Mouse (Mus musculus): ENCODE data around the gene Chpf2. TPM values are rescaled to one million over a fixed set of nuclear protein-coding genes. Genes with fewer than 3 reads are reported as not detected.

The Chpf2 gene
- polyA plus RNA-seq, 1 experiment from 2014 or later: 11.5 TPM

DNA sequence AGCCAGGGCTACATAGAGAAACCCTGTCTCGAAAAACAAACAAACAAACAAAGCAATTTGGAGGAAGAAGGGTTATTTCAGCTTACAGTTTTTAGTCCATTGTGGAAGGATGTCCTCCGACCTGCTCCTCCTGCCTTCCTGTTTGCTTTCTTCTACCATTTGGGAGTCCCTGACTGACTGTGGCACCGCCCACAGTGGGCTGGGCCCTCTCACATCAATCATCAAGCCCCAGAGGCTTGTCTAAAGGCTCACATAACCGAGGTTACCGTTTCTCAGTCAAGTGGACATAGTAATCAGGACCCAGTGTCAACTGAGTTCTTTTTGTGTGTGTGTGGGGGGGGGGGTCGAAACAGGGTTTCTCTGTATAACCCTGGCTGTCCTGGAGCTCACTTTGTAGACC lies 51.6 kb downstream of the Chpf2 start:
- no peaks in the 10 kb centered on the region for H3K36me3 ChIP-seq (ENCODE audit: control insufficient read depth, insufficient read depth, low read length)
- H3K27me3 ChIP-seq (ENCODE audit: control insufficient read depth, insufficient read depth, low read length): no peaks in the 10 kb centered on the region
- no peak overlapping the region for H3K9ac ChIP-seq (ENCODE audit: low read length)
- H3K4me3 ChIP-seq (ENCODE audit: low read depth, low read length): no peak overlapping the region
- H3K4me2 ChIP-seq (ENCODE audit: low read depth, low read length, severe bottlenecking): no peak overlapping the region
- ATAC-seq (replicated peaks; ENCODE audit: low FRiP score): no peak
- no peaks in the 10 kb centered on the region for H3K9me3 ChIP-seq (ENCODE audit: control insufficient read depth, low read length)
- WGBS: 67% methylated on average over 6 of the region's 6 CpGs
- peak; percentile 7 for DNase-seq (ENCODE audit: low spot score)
- 0 out of 2 replicates have a peak, but pooled peaks cover 4% of the 10 kb centered on the region for H3K4me1 ChIP-seq (replicated peaks; ENCODE audit: control insufficient read depth, insufficient read depth, low read length)
- no peak overlapping the region for H3K27ac ChIP-seq (ENCODE audit: low read depth, low read length)

DNA sequence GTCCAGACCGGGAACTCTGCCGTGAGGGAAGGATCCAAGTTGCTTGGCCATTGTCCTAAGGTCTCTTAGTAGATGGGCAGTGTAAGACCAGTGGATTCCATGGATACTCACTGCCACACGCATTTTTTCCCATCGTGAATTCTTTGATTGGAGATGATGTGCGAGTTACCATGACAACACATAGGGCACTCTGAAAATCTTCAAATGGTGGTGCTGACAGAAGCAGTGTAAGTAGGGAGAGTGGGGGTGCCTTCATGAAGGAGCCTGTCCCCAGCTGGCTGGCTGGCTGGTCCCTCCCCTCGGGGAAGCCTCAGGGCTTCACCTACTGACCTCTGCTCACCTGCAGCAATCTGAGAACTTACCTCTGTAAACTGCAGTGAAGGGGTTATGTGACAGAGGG lies 52.5 kb downstream of the Chpf2 start:
- DNase-seq (ENCODE audit: low spot score): no peak
- H3K4me2 ChIP-seq (ENCODE audit: low read depth, low read length, severe bottlenecking): no peak overlapping the region
- no peaks in the 10 kb centered on the region for H3K36me3 ChIP-seq (ENCODE audit: control insufficient read depth, insufficient read depth, low read length)
- no peaks in the 10 kb centered on the region for H3K27me3 ChIP-seq (ENCODE audit: control insufficient read depth, insufficient read depth, low read length)
- no peak overlapping the region for H3K27ac ChIP-seq (ENCODE audit: low read depth, low read length)
- 81% methylated on average over 6 of the region's 6 CpGs for WGBS
- no peak overlapping the region for H3K9ac ChIP-seq (ENCODE audit: low read length)
- H3K4me1 ChIP-seq (replicated peaks; ENCODE audit: control insufficient read depth, insufficient read depth, low read length): 0 out of 2 replicates have a peak, but pooled peaks cover 4% of the 10 kb centered on the region
- H3K9me3 ChIP-seq (ENCODE audit: control insufficient read depth, low read length): no peaks in the 10 kb centered on the region
- no peak for ATAC-seq (replicated peaks; ENCODE audit: low FRiP score)
- no peak overlapping the region for H3K4me3 ChIP-seq (ENCODE audit: low read depth, low read length)

MicroRNAs within 50 kb of the gene (microRNA counts, 519-probe panel; counts per million panel counts)
- microRNA mmu-miR-671-3p (31.2 counts per million), microRNA mmu-miR-671-5p (31.2 counts per million)

Small RNAs within 50 kb of the gene (microRNA-seq; reads per million reads assigned to microRNA genes)
- gene Mir671 (ENCODE audit: insufficient number of aligned reads): 740 reads per million, percentile 64 among the genes with 10 or more reads in this experiment

Other genes with a start within 250 kb of the Chpf2 start
- gene Kcnh2, start 235.1 kb upstream of the Chpf2 start, polyA plus RNA-seq (2014; fragmentation: Nextera tagmentation; extraction: Ambion mirVana): 9.1 and 10.9 TPM in 2 replicates
- gene Nos3, start 221.9 kb upstream of the Chpf2 start, polyA plus RNA-seq (2014; fragmentation: Nextera tagmentation; extraction: Ambion mirVana): 6.6 and 7.4 TPM in 2 replicates
- 0.21 and 0.44 TPM in 2 replicates for gene Atg9b, start 194.6 kb upstream of the Chpf2 start, polyA plus RNA-seq (2014; fragmentation: Nextera tagmentation; extraction: Ambion mirVana)
- gene Abcb8, start 193.1 kb upstream of the Chpf2 start, polyA plus RNA-seq (2014; fragmentation: Nextera tagmentation; extraction: Ambion mirVana): 45.5 and 57.8 TPM in 2 replicates
- gene Asic3, start 173.3 kb upstream of the Chpf2 start, polyA plus RNA-seq (2014; fragmentation: Nextera tagmentation; extraction: Ambion mirVana): not detected in 2 replicates
- gene Cdk5, start 163.2 kb upstream of the Chpf2 start, polyA plus RNA-seq (2014; fragmentation: Nextera tagmentation; extraction: Ambion mirVana): 47.5 and 53.9 TPM in 2 replicates
- gene Slc4a2, start 162.9 kb upstream of the Chpf2 start, polyA plus RNA-seq (2014; fragmentation: Nextera tagmentation; extraction: Ambion mirVana): 28.4 and 28.7 TPM in 2 replicates
- 104 and 116 TPM in 2 replicates for gene Fastk, start 141.5 kb upstream of the Chpf2 start, polyA plus RNA-seq (2014; fragmentation: Nextera tagmentation; extraction: Ambion mirVana)
- 30.2 and 31.8 TPM in 2 replicates for gene Tmub1, start 138.9 kb upstream of the Chpf2 start, polyA plus RNA-seq (2014; fragmentation: Nextera tagmentation; extraction: Ambion mirVana)
- 52.7 and 67.0 TPM in 2 replicates for gene Agap3, start 134.6 kb upstream of the Chpf2 start, polyA plus RNA-seq (2014; fragmentation: Nextera tagmentation; extraction: Ambion mirVana)
- 0.64 and 0.79 TPM in 2 replicates for gene Gbx1, start 59.5 kb upstream of the Chpf2 start, polyA plus RNA-seq (2014; fragmentation: Nextera tagmentation; extraction: Ambion mirVana)
- gene Asb10, start 45.8 kb upstream of the Chpf2 start, polyA plus RNA-seq (2014; fragmentation: Nextera tagmentation; extraction: Ambion mirVana): 0.11 TPM in 1 of 2 replicates, not detected in the other
- 0.20 TPM in 1 of 2 replicates, not detected in the other for gene 4931409K22Rik, start 29.9 kb upstream of the Chpf2 start, polyA plus RNA-seq (2014; fragmentation: Nextera tagmentation; extraction: Ambion mirVana)
- 153 and 165 TPM in 2 replicates for gene Abcf2, start 9.3 kb upstream of the Chpf2 start, polyA plus RNA-seq (2014; fragmentation: Nextera tagmentation; extraction: Ambion mirVana)
- 76.0 and 93.8 TPM in 2 replicates for gene Smarcd3, start 37.7 kb downstream of the Chpf2 start, polyA plus RNA-seq (2014; fragmentation: Nextera tagmentation; extraction: Ambion mirVana)
- gene Nub1, start 98.8 kb downstream of the Chpf2 start, polyA plus RNA-seq (2014; fragmentation: Nextera tagmentation; extraction: Ambion mirVana): 33.9 and 34.0 TPM in 2 replicates
- 13.6 and 16.1 TPM in 2 replicates for gene Wdr86, start 144.0 kb downstream of the Chpf2 start, polyA plus RNA-seq (2014; fragmentation: Nextera tagmentation; extraction: Ambion mirVana)
- gene Crygn, start 171.3 kb downstream of the Chpf2 start, polyA plus RNA-seq (2014; fragmentation: Nextera tagmentation; extraction: Ambion mirVana): not detected in 2 replicates